Mouse (Mus musculus): ENCODE results near the gene Ube2f. TPM values are rescaled to one million over a fixed set of nuclear protein-coding genes. Genes with fewer than 3 reads are reported as not detected.
A peak's percentile ranks its signal among the peaks of the same experiment; 100 is the strongest.

Ube2f gene
- polyA plus RNA-seq, 1 experiment from 2014 or later = 78.7 TPM

DNA sequence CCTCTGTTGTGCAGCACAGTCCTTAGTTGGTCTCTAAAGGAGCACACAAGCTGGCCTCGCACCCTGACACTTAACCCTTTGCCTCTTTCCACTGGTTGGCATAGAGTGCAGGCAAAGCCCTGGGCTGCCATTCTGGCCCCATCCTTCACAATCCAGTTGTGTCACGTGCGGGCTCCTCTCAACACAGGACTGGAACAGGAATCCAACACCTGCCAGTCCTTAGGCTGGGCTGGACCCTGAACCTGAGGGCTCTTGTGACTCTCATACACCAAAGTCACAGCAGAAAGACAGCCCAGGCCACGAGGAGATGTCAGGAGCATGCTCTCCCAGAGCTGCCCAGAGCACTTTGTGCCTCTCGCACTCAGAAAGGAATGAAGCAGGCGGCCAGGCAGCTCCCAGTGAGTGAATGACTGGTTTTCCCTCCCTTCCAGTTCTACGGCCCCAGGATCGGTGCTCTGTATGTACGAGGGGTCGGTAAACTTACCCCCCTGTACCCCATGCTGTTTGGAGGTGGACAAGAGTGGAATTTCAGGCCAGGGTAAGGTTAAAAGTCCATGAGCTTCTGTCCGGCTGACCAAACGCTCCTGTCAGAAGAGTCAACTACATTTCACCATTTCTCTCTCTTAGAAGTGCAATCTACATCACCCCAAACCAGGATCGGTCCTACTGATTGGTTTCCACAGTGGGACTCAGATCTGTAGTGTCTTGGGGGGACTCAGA, 59.4 kb downstream of the Ube2f start:
- Histone ChIP-seq H3K9ac (ENCODE audit: low read depth, low read length) (no peak overlapping the region), H3K36me3 (ENCODE audit: control insufficient read depth, insufficient read depth, low read length) (peaks cover 57% of the 10 kb centered on the region), H3K9me3 (ENCODE audit: control insufficient read depth, low read length) (no peaks in the 10 kb centered on the region), H3K4me2 (ENCODE audit: low read depth, low read length) (no peak overlapping the region), H3K4me3 (ENCODE audit: low read depth, low read length) (no peak overlapping the region), H3K27me3 (replicated peaks; ENCODE audit: control insufficient read depth, insufficient read depth, low read length) (no peaks in the 10 kb centered on the region), H3K27ac (replicated peaks; ENCODE audit: low read depth, low read length) (no peak overlapping the region), H3K4me1 (ENCODE audit: control insufficient read depth, insufficient read depth, low read length) (peaks cover 4% of the 10 kb centered on the region; the same call in 1 of the 2 replicates)
- DNase-seq (ENCODE audit: low spot score) = no peak
- no peak for ATAC-seq (ENCODE audit: low read depth)
- WGBS = 94% methylated on average over 12 of the region's 13 CpGs

DNA sequence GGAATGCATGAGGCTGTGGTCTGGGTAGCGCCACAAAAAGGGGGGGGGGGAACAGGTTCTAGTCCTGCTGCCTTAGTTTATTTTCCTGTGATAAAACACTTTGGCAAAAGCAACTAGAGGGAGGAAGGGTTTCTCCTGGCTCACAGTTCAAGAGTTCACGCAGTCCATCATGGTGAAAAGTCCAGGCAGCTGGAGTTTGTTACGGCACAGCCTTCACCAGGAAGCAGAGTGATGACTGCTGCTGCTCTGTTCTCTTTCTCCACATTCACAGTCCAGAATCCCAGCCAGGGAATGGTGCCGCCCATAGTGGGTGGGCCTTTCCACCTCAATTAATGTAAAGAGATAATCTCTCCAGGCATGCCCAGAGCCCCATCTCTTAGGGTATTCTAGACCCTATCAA, 62.2 kb downstream of the Ube2f start:
- Histone ChIP-seq H3K9me3 (ENCODE audit: control insufficient read depth, low read length) (no peaks in the 10 kb centered on the region), H3K4me3 (ENCODE audit: low read depth, low read length) (no peak overlapping the region), H3K27me3 (replicated peaks; ENCODE audit: control insufficient read depth, insufficient read depth, low read length) (no peaks in the 10 kb centered on the region), H3K4me1 (ENCODE audit: control insufficient read depth, insufficient read depth, low read length) (peaks cover 4% of the 10 kb centered on the region; the same call in 1 of the 2 replicates), H3K27ac (replicated peaks; ENCODE audit: low read depth, low read length) (no peak overlapping the region), H3K4me2 (ENCODE audit: low read depth, low read length) (no peak overlapping the region), H3K36me3 (ENCODE audit: control insufficient read depth, insufficient read depth, low read length) (peaks cover 36% of the 10 kb centered on the region), H3K9ac (ENCODE audit: low read depth, low read length) (no peak overlapping the region)
- ATAC-seq (ENCODE audit: low read depth) (no peak), DNase-seq (ENCODE audit: low spot score) (no peak)
- WGBS = 89% methylated on average over 4 of the region's 4 CpGs

DNA sequence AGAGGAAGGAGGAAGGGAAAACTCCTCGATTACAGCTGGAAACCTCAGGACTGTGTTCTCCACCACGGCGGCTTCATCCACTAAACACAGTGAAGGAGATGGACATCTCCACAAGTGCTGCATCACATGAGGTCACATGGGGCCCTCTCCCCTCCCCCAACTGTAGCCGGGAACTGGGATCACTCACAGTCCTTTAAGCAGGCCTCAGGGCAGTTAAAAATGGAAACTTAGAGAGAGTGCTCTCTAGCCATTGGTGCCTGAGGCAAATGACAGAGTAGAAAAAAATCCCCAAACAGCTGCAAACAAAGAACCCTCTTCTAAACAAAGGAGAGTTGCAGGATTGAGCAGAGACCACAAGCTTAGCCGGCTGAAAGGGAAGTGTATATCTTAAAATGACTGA, 63.1 kb downstream of the Ube2f start:
- peaks cover 4% of the 10 kb centered on the region; the same call in 1 of the 2 replicates for H3K4me1 ChIP-seq (ENCODE audit: control insufficient read depth, insufficient read depth, low read length)
- no peak overlapping the region for H3K4me2 ChIP-seq (ENCODE audit: low read depth, low read length)
- H3K9me3 ChIP-seq (ENCODE audit: control insufficient read depth, low read length) = no peaks in the 10 kb centered on the region
- DNase-seq (ENCODE audit: low spot score) = peak; percentile 68
- H3K27ac ChIP-seq (replicated peaks; ENCODE audit: low read depth, low read length) = peak overlapping the region; percentile 46
- H3K9ac ChIP-seq (ENCODE audit: low read depth, low read length) = 0 out of 2 replicates have a peak overlapping the region, but pooled peaks have one; percentile 14
- peak; percentile 80 for ATAC-seq (ENCODE audit: low read depth)
- H3K27me3 ChIP-seq (replicated peaks; ENCODE audit: control insufficient read depth, insufficient read depth, low read length) = no peaks in the 10 kb centered on the region
- no peak overlapping the region for H3K4me3 ChIP-seq (ENCODE audit: low read depth, low read length)
- 17% methylated on average over 5 of the region's 5 CpGs for WGBS
- H3K36me3 ChIP-seq (ENCODE audit: control insufficient read depth, insufficient read depth, low read length) = peaks cover 28% of the 10 kb centered on the region

DNA sequence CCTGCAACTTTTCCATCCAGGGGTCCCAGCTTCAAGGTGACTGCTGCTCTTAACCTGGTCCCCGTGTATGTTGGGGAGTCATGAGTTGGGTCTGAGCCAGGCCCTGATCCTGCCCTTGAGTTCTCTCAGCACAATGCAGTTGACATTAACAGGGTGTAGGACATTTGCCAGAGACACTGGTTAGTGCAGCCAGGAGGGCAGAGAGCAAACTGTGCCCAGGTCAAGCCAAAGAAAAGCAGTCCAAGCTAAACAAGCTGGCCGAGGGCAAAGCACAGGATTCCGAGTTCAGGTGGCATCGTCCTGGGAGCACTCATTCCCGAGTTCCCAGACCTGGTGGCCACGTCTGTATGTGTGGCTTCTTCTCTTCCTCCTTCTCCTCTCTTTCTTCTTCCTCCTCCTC, 67.6 kb downstream of the Ube2f start:
- no peaks in the 10 kb centered on the region for H3K36me3 ChIP-seq (ENCODE audit: control insufficient read depth, insufficient read depth, low read length)
- no peak for DNase-seq (ENCODE audit: low spot score)

DNA sequence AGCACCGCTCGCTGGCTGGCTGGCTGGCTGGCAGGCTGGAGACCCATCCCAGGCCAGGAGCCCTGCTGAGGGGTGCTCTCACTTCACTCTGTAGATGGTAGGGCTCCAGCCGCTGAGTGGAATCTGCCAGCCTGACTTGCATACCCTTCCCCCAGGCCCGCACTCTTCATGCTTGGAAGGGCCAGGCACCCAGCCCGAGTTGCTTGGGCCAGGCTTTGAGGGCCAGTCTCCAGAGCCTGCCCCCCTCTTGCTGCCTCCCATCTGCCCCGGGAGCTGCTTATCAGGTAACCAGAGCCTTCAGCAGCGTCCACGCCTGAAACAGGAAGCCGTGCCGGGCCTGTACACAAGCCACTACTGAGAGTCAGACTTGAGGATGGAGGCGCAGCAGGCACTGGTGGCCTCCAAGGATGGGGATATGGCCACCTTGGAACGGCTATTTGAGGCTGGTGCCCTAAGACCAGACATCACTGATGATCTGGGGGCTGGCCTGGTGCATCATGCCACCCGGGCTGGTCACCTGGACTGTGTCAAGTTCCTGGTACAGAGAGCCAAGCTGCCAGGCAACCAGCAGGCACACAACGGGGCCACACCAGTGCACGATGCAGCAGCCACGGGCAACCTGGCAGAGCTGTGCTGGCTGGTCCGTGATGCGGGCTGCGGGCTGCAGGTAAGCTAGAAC, 71.8 kb downstream of the Ube2f start, which contains the start of gene Espnl:
Gene Espnl, plus strand, starts transcription at position 316 of the 679 bp plus-strand sequence.
- Histone ChIP-seq H3K4me3 (ENCODE audit: low read depth, low read length) (no peak within 1 kb of the TSS), H3K27ac (replicated peaks; ENCODE audit: low read depth, low read length) (no peak within 1 kb of the TSS), H3K4me1 (ENCODE audit: control insufficient read depth, insufficient read depth, low read length) (no peaks in the 10 kb centered on the region), H3K27me3 (replicated peaks; ENCODE audit: control insufficient read depth, insufficient read depth, low read length) (no peaks in the 10 kb centered on the region), H3K4me2 (ENCODE audit: low read depth, low read length) (no peak within 1 kb of the TSS), H3K9me3 (ENCODE audit: control insufficient read depth, low read length) (no peaks in the 10 kb centered on the region), H3K36me3 (ENCODE audit: control insufficient read depth, insufficient read depth, low read length) (no peaks in the 10 kb centered on the region), H3K9ac (ENCODE audit: low read depth, low read length) (no peak within 1 kb of the TSS)
- 61% methylated on average over 19 of the region's 19 CpGs for WGBS
- ATAC-seq (ENCODE audit: low read depth) (no peak), DNase-seq (ENCODE audit: low spot score) (no peak)

More for the DNA sequence above, 67.6 kb downstream of the Ube2f start:
- Histone ChIP-seq H3K4me1 (ENCODE audit: control insufficient read depth, insufficient read depth, low read length) (peaks cover 4% of the 10 kb centered on the region; the same call in 1 of the 2 replicates), H3K27ac (replicated peaks; ENCODE audit: low read depth, low read length) (no peak overlapping the region), H3K9me3 (ENCODE audit: control insufficient read depth, low read length) (no peaks in the 10 kb centered on the region), H3K4me2 (ENCODE audit: low read depth, low read length) (no peak overlapping the region), H3K9ac (ENCODE audit: low read depth, low read length) (no peak overlapping the region), H3K4me3 (ENCODE audit: low read depth, low read length) (no peak overlapping the region), H3K27me3 (replicated peaks; ENCODE audit: control insufficient read depth, insufficient read depth, low read length) (no peaks in the 10 kb centered on the region)
- ATAC-seq (ENCODE audit: low read depth) = no peak
- 85% methylated on average over 6 of the region's 6 CpGs for WGBS

DNA sequence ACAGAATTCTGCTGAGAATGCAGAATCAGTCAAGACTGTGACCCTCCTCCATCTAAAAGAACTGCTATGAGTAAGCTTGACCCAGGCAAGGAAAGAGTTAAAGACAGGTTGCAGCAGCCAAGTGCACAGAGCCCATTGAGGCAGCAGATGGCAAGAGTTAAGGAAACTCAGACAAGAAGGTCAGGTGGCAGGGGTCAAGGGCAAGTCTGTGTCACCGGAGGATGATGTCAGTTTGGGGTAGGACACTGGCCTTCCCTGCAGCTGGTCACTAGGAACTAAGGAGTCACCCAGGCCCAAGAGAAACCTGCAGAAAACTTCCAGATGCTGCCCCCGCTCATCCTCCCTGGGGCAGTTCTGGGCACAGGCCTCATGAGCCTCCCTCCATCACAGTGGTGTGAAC, 74.5 kb downstream of the Ube2f start:
- no peak for DNase-seq (ENCODE audit: low spot score)
- H3K36me3 ChIP-seq (ENCODE audit: control insufficient read depth, insufficient read depth, low read length) = no peaks in the 10 kb centered on the region
- no peaks in the 10 kb centered on the region for H3K4me1 ChIP-seq (ENCODE audit: control insufficient read depth, insufficient read depth, low read length)
- H3K27me3 ChIP-seq (replicated peaks; ENCODE audit: control insufficient read depth, insufficient read depth, low read length) = no peaks in the 10 kb centered on the region
- WGBS = 41% methylated on average over 2 of the region's 2 CpGs
- H3K4me2 ChIP-seq (ENCODE audit: low read depth, low read length) = no peak overlapping the region
- H3K9ac ChIP-seq (ENCODE audit: low read depth, low read length) = no peak overlapping the region
- ATAC-seq (ENCODE audit: low read depth) = no peak
- H3K4me3 ChIP-seq (ENCODE audit: low read depth, low read length) = no peak overlapping the region
- H3K9me3 ChIP-seq (ENCODE audit: control insufficient read depth, low read length) = no peaks in the 10 kb centered on the region
- H3K27ac ChIP-seq (replicated peaks; ENCODE audit: low read depth, low read length) = no peak overlapping the region

DNA sequence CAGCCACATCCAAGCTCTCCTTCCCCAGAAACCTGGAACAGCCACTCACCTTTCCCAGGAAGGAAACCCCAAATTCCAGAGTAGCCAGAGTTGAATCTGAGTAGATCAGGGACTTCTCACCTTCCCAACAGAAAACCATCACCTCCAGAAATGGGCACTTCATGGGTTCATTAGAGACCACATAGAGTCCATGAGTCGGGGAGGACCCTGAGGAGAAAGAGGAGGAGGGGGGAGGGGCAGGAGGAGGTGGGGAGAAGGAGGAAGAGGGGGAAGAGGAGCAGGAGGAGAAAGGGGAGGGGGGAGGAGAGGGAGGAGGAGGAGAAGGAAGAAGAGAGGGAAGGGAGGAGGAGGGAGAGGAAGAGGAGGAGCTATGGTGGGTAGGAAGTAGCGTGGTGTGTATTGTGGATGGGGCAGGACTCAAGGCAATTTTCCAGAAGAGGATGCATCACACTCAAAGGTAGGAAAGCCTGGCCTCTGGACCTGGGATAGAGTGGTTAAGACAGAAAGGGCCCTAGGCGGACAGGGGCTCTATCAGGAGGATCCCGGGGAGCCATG, 75.5 kb downstream of the Ube2f start:
- Histone ChIP-seq H3K9me3 (ENCODE audit: control insufficient read depth, low read length) (no peaks in the 10 kb centered on the region), H3K27ac (replicated peaks; ENCODE audit: low read depth, low read length) (no peak overlapping the region), H3K36me3 (ENCODE audit: control insufficient read depth, insufficient read depth, low read length) (no peaks in the 10 kb centered on the region), H3K9ac (ENCODE audit: low read depth, low read length) (no peak overlapping the region), H3K4me1 (ENCODE audit: control insufficient read depth, insufficient read depth, low read length) (no peaks in the 10 kb centered on the region), H3K4me2 (ENCODE audit: low read depth, low read length) (no peak overlapping the region), H3K4me3 (ENCODE audit: low read depth, low read length) (no peak overlapping the region), H3K27me3 (replicated peaks; ENCODE audit: control insufficient read depth, insufficient read depth, low read length) (no peaks in the 10 kb centered on the region)
- ATAC-seq (ENCODE audit: low read depth) (no peak), DNase-seq (ENCODE audit: low spot score) (no peak)
- 65% methylated on average over 4 of the region's 4 CpGs for WGBS

DNA sequence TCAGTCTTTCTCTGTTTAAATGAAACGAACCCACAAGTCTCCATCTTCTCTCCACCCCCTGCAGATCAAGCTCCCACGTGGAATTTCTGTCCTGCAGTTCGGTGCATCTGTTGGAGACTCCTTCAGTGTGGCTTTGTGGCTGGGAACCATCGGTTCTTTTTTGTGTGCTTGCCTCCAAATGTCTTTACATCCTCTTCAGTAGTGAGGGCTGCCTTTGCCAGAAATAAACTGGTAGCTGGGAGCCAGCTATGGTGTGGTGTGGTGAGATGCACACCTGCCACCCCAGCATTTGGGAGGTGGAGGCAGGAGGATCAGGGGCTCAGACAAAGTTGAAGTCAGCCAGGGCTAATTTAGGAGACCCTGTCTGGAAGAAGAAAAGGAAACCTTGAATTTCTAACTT, 82.0 kb downstream of the Ube2f start:
- H3K27me3 ChIP-seq (replicated peaks; ENCODE audit: control insufficient read depth, insufficient read depth, low read length) = no peaks in the 10 kb centered on the region
- no peaks in the 10 kb centered on the region for H3K9me3 ChIP-seq (ENCODE audit: control insufficient read depth, low read length)
- no peaks in the 10 kb centered on the region for H3K36me3 ChIP-seq (ENCODE audit: control insufficient read depth, insufficient read depth, low read length)
- H3K27ac ChIP-seq (replicated peaks; ENCODE audit: low read depth, low read length) = no peak overlapping the region
- WGBS = 39% methylated on average over 4 of the region's 4 CpGs
- DNase-seq (ENCODE audit: low spot score) (no peak), ATAC-seq (ENCODE audit: low read depth) (no peak)
- H3K9ac ChIP-seq (ENCODE audit: low read depth, low read length) = no peak overlapping the region
- no peaks in the 10 kb centered on the region for H3K4me1 ChIP-seq (ENCODE audit: control insufficient read depth, insufficient read depth, low read length)
- H3K4me3 ChIP-seq (ENCODE audit: low read depth, low read length) = no peak overlapping the region
- no peak overlapping the region for H3K4me2 ChIP-seq (ENCODE audit: low read depth, low read length)

Data from embryonic facial prominence, embryonic 14.5 days (tissue).